Mouse (Mus musculus) cerebellum, adult 11 months (tissue): Measurements from ENCODE around the gene Drosha.

ENCODE experiments used
- DNase-seq: peaks from one replicate; pipeline ENCODE4 v3.0.0; 2022

Gene Drosha

GRCm38 (mm10) chr15:12832599-12832998 is 8.0 kb downstream of the Drosha start:
- DNase-seq, result no peak

GRCm38 (mm10) chr15:12833385-12833784 is 8.8 kb downstream of the Drosha start:
- no peak for DNase-seq

- no peak for DNase-seq
These were observed 9.6 kb downstream of the Drosha start for GRCm38 (mm10) chr15:12834231-12834630.

GRCm38 (mm10) chr15:12840737-12841136 is 16.1 kb downstream of the Drosha start:
- no peak for DNase-seq

GRCm38 (mm10) chr15:12842833-12843232 is 18.2 kb downstream of the Drosha start:
- DNase-seq, result no peak

- no peak for DNase-seq
These were observed 23.8 kb downstream of the Drosha start for GRCm38 (mm10) chr15:12848196-12848975.

- no peak for DNase-seq
These were observed 24.8 kb downstream of the Drosha start for GRCm38 (mm10) chr15:12849373-12849772.

- DNase-seq, result no peak
These were observed 28.9 kb downstream of the Drosha start for GRCm38 (mm10) chr15:12853471-12853870.

- DNase-seq, result no peak
These were observed 32.2 kb downstream of the Drosha start for GRCm38 (mm10) chr15:12856780-12857179.

GRCm38 (mm10) chr15:12857840-12858516 is 33.4 kb downstream of the Drosha start:
- no peak for DNase-seq

- no peak for DNase-seq
These were observed 34.0 kb downstream of the Drosha start for GRCm38 (mm10) chr15:12858645-12859044.

- no peak for DNase-seq
These were observed 37.4 kb downstream of the Drosha start for GRCm38 (mm10) chr15:12862061-12862460.

GRCm38 (mm10) chr15:12863669-12864068 is 39.1 kb downstream of the Drosha start:
- no peak for DNase-seq

- DNase-seq, result no peak
These were observed 41.1 kb downstream of the Drosha start for GRCm38 (mm10) chr15:12865595-12866314.

- no peak for DNase-seq
These were observed 42.7 kb downstream of the Drosha start for GRCm38 (mm10) chr15:12867269-12867668.

GRCm38 (mm10) chr15:12875442-12876176 is 51.0 kb downstream of the Drosha start:
- DNase-seq, result no peak

- no peak for DNase-seq
These were observed 51.7 kb downstream of the Drosha start for GRCm38 (mm10) chr15:12876266-12876665.

- no peak for DNase-seq
These were observed 52.3 kb downstream of the Drosha start for GRCm38 (mm10) chr15:12876881-12877280.

GRCm38 (mm10) chr15:12877934-12878333 is 53.3 kb downstream of the Drosha start:
- DNase-seq, result no peak

GRCm38 (mm10) chr15:12878581-12878980 is 54.0 kb downstream of the Drosha start:
- no peak for DNase-seq

GRCm38 (mm10) chr15:12879937-12880336 is 55.3 kb downstream of the Drosha start:
- no peak for DNase-seq

- DNase-seq, result no peak
These were observed 60.2 kb downstream of the Drosha start for GRCm38 (mm10) chr15:12884855-12885254.

- no peak for DNase-seq
These were observed 60.7 kb downstream of the Drosha start for GRCm38 (mm10) chr15:12885361-12885760.
